Mouse (Mus musculus) liver, adult 2 months (tissue): ENCODE data around the gene Dlg2.

Experiments used
- CTCF ChIP-seq: fragments of 200-500 bp; IDR thresholded peaks from 2 replicates; pipeline ENCODE4 v1.5.1; 2011; ENCODE audit warnings: low read depth, low read length, control low read depth
- POLR2A ChIP-seq: fragments of 200-500 bp; IDR thresholded peaks from 2 replicates; pipeline ENCODE4 v1.6.1; 2011; ENCODE audit warnings: low read length, control low read depth; ENCODE audit not compliant: insufficient read depth; ENCODE audit errors: extremely low read depth

GRCm38 (mm10) chr7:91443377-91443714, 966.9 kb downstream of the Dlg2 start:
- TF ChIP-seq CTCF (no peak), POLR2A (no peak)
